Mouse (Mus musculus) forebrain, embryonic 12.5 days (tissue): ENCODE results near the gene Cdc7. TPM values are rescaled to one million over a fixed set of nuclear protein-coding genes. Genes with fewer than 3 reads are reported as not detected.

Experiments
- ATAC-seq: fragments of 200-750 bp; cut with Nextera tagmentation; 2 replicates; pipeline ENCODE4 v1.8.0; 2017; ENCODE audit warnings: moderate TSS enrichment; ENCODE audit not compliant: low FRiP score
- H3K27ac ChIP-seq: fragments of 300-500 bp; sonication (generic); 2 replicates; pipeline ENCODE4 v1.5.1; 2016; ENCODE audit warnings: mild to moderate bottlenecking
- H3K27me3 ChIP-seq: fragments of 300-500 bp; sonication (generic); 2 replicates; pipeline ENCODE4 v1.6.1; 2016; ENCODE audit warnings: mild to moderate bottlenecking
- H3K36me3 ChIP-seq: fragments of 300-500 bp; sonication (generic); replicated peaks from 2 replicates; pipeline ENCODE4 v1.6.1; 2016; ENCODE audit warnings: mild to moderate bottlenecking
- H3K4me1 ChIP-seq: fragments of 300-500 bp; sonication (generic); 2 replicates; pipeline ENCODE4 v1.6.1; 2016
- H3K4me2 ChIP-seq: fragments of 300-500 bp; sonication (generic); 2 replicates; pipeline ENCODE4 v1.6.1; 2016; ENCODE audit warnings: mild to moderate bottlenecking, moderate library complexity
- H3K4me3 ChIP-seq: fragments of 300-500 bp; sonication (generic); replicated peaks from 2 replicates; pipeline ENCODE4 v1.5.1; 2016; ENCODE audit warnings: mild to moderate bottlenecking
- H3K9ac ChIP-seq: fragments of 300-500 bp; sonication (generic); 2 replicates; pipeline ENCODE4 v1.6.1; 2016; ENCODE audit warnings: mild to moderate bottlenecking
- H3K9me3 ChIP-seq: fragments of 300-500 bp; sonication (generic); 2 replicates; pipeline ENCODE4 v1.6.1; 2016
- WGBS: fragments of 180-500 bp; shearing (Covaris S2); methylation state at CpG from one replicate; pipeline ENCODE4 v1.1.7; 2016; 5-methylcytosine and 5-hydroxymethylcytosine counted together
- polyA plus RNA-seq: library from polyadenylated mRNA; unstranded; fragments of >200 nt; fragmentation: Nextera tagmentation; extraction: Ambion mirVana; gene quantifications from 2 replicates; pipeline ENCODE4 v1.2.1, GENCODE M21; 2016

The Cdc7 gene
- polyA plus RNA-seq, 1 experiment from 2014 or later: 52.1 TPM

DNA sequence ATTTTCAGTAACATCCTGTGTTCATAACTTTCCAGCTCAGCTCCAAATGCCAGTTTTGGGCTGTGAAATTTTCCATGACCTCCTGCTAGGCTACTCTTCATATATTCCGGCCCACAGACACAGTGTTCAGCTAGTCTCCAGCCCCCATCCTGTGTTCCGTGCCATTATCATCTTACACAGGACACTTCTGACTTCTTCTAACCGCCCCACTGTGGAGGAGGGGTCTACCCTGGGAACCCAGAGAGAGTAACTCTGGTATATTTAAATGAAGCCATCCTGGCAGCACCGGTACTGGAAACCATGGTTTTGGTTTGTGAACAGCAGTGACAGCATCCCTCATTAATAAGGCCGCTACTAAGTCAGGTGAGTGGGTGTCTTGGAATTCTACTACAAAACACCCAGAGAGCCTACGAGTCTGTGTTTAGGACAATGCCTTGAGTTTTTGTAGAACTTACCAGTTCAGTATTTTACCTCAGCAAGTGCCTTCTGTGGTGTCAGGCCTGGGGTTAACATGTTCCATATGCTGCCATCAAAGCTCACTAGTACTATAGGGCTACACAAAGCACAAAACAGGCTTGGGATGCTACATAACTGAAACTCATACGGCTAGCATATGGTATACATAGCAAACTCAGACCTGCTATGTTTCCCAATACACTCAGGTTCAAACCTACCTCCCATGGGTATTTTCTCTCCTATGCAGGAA, 32.6 kb downstream of the Cdc7 start:
- H3K36me3 ChIP-seq: no peaks in the 10 kb centered on the region
- no peak for ATAC-seq
- H3K9me3 ChIP-seq: no peaks in the 10 kb centered on the region
- no peak overlapping the region for H3K9ac ChIP-seq
- H3K27ac ChIP-seq: no peak overlapping the region
- WGBS: 76% methylated on average over 7 of the region's 7 CpGs
- H3K4me3 ChIP-seq: no peak overlapping the region
- no peak overlapping the region for H3K4me2 ChIP-seq
- H3K4me1 ChIP-seq: peaks cover 7% of the 10 kb centered on the region
- peaks cover 3% of the 10 kb centered on the region; the same call in 1 of the 2 replicates for H3K27me3 ChIP-seq

GRCm38 (mm10) chr5:107001396-107002090, 37.4 kb downstream of the Cdc7 start:
- H3K9me3 ChIP-seq: no peaks in the 10 kb centered on the region
- no peaks in the 10 kb centered on the region for H3K36me3 ChIP-seq
- 55% methylated on average over 11 of the region's 11 CpGs for WGBS
- no peak for ATAC-seq
- H3K27me3 ChIP-seq: peaks cover 3% of the 10 kb centered on the region; the same call in 1 of the 2 replicates
- H3K4me3 ChIP-seq: no peak overlapping the region
- no peak overlapping the region for H3K27ac ChIP-seq
- peaks cover 9% of the 10 kb centered on the region for H3K4me1 ChIP-seq
- no peak overlapping the region for H3K4me2 ChIP-seq
- no peak overlapping the region for H3K9ac ChIP-seq

- WGBS: 47% methylated on average over 5 of the region's 5 CpGs
- Histone ChIP-seq H3K36me3 (no peaks in the 10 kb centered on the region), H3K9ac (no peak overlapping the region), H3K4me3 (no peak overlapping the region), H3K4me1 (peaks cover 9% of the 10 kb centered on the region), H3K9me3 (no peaks in the 10 kb centered on the region), H3K27me3 (peaks cover 3% of the 10 kb centered on the region; the same call in 1 of the 2 replicates), H3K4me2 (no peak overlapping the region), H3K27ac (no peak overlapping the region)
- ATAC-seq: no peak
These were observed 37.9 kb downstream of the Cdc7 start for GRCm38 (mm10) chr5:107002091-107002416.

DNA sequence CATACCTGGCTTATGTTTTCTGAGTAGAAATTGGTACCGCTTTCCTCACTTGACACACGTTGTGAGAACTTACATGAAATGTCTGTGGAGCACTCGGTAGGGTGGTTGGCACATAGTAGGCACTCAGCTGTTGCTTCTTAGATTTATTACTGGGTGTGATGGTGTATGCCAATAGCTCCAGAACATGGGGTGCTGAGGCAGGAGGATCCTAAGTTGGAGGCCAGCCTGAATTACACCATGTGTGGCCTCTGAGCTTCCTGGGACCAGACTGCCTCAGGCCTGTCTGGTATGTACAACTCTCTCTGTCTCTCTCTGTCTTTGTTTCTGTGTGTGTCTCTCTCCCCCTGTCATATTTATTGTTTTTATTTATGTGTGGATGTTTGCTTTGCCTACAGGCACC, 45.6 kb downstream of the Cdc7 start:
- WGBS: 97% methylated on average over 3 of the region's 3 CpGs
- Histone ChIP-seq H3K27ac (no peak overlapping the region), H3K9me3 (no peaks in the 10 kb centered on the region), H3K36me3 (no peaks in the 10 kb centered on the region), H3K27me3 (0 out of 2 replicates have a peak, but pooled peaks cover 4% of the 10 kb centered on the region), H3K9ac (no peak overlapping the region), H3K4me3 (no peak overlapping the region), H3K4me1 (no peaks in the 10 kb centered on the region), H3K4me2 (no peak overlapping the region)
- no peak for ATAC-seq

DNA sequence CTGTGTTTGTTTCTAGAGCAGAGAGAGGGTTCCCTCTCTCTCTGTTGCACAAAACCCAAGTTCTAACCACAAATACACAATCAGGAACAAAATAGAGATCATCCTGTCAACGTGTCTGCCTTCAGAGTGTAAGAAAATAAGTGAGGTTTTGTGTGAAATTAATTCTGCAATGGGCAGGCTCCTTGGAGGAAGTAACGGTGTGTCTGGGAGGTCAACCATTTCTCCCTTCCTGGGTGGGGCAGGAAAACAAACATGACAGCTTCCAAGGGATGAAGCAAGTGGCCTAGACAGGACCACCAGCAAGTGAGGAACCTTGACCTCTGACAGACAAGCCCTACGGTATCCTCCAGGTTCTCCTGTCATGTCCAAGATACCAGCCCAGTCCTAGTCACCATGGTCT, 46.2 kb downstream of the Cdc7 start:
- H3K4me1 ChIP-seq: peaks cover 5% of the 10 kb centered on the region
- H3K9ac ChIP-seq: no peak overlapping the region
- H3K27me3 ChIP-seq: 0 out of 2 replicates have a peak, but pooled peaks cover 4% of the 10 kb centered on the region
- WGBS: 81% methylated on average over 3 of the region's 3 CpGs
- H3K9me3 ChIP-seq: no peaks in the 10 kb centered on the region
- no peak for ATAC-seq
- H3K36me3 ChIP-seq: no peaks in the 10 kb centered on the region
- H3K4me3 ChIP-seq: no peak overlapping the region
- no peak overlapping the region for H3K4me2 ChIP-seq
- no peak overlapping the region for H3K27ac ChIP-seq

DNA sequence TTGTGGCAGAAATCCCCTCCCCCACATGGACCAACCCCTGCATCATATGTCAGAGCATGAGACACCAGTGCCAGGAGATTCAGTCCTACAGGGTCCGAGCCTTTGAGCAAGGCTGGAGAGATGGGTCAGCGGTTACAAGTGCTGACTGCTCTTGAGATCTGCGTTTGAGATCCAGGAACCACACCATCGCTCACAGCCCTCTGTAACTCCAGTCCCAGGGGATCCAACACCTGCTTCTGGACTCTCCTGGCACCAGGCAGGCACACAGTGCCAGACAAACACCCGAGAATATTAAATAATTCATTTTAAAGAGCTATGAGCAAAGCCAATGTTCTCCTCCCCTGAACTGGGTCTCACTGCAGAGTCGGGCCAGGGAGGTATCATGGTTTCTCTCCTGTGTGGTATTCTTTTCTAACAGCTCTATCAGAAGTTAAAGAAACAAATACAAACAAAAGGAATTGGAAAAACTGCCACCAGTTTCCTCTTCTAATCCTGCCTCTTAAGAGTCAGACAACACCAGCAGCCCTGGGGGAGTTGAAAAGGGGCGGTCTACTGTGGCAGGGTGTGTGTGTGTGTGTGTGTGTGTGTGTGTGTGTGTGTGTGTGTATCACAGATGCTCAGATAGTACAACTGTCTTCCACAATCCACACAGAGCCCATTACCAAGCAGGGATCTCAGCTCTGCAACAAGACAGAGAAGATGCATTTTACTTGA, 47.4 kb downstream of the Cdc7 start:
- Histone ChIP-seq H3K27ac (no peak overlapping the region), H3K4me1 (peaks cover 11% of the 10 kb centered on the region), H3K36me3 (no peaks in the 10 kb centered on the region), H3K9me3 (no peaks in the 10 kb centered on the region), H3K4me3 (no peak overlapping the region), H3K27me3 (0 out of 2 replicates have a peak, but pooled peaks cover 4% of the 10 kb centered on the region), H3K4me2 (no peak overlapping the region), H3K9ac (no peak overlapping the region)
- 59% methylated on average over 7 of the region's 7 CpGs for WGBS
- ATAC-seq: no peak

DNA sequence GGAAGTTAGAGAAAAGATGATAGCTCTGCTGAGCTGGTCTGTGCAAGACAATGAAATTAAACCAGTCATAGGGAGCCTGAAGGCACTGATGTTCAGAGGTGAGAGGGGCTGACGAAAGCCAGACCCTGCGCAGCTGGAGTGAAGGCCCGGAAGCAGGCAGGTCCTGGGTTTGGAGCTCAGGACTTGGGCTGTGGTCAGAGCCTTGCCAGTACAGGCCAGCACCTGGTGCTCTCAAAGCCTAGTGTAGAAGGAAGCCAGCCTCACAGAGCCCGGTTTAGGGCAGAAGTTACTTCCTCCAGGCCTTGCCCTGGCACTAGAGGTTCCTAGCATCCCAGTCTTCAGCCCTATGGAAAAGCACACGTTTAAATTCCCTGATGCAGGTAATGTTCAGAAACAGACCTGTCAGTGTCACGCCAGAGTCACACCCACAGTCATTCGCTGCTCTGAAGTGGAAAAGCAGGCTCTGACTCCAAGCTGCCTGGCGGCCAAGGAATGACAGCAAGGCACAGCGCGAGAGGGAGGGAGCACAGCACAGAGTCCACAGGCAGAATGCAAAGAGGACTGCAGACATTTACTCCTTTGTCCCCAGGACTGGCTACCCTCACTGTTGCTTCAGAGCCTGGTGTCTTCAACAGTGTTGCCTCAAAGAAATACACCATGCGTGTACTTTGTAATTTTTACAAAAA, 48.1 kb downstream of the Cdc7 start:
- H3K4me3 ChIP-seq: no peak overlapping the region
- 40% methylated on average over 11 of the region's 11 CpGs for WGBS
- no peak overlapping the region for H3K27ac ChIP-seq
- ATAC-seq: no peak
- H3K9me3 ChIP-seq: no peaks in the 10 kb centered on the region
- H3K36me3 ChIP-seq: no peaks in the 10 kb centered on the region
- peaks cover 11% of the 10 kb centered on the region for H3K4me1 ChIP-seq
- no peak overlapping the region for H3K9ac ChIP-seq
- H3K27me3 ChIP-seq: 0 out of 2 replicates have a peak, but pooled peaks cover 4% of the 10 kb centered on the region
- H3K4me2 ChIP-seq: no peak overlapping the region

GRCm38 (mm10) chr5:107013393-107013792, 49.3 kb downstream of the Cdc7 start:
- Histone ChIP-seq H3K4me1 (peaks cover 11% of the 10 kb centered on the region), H3K4me2 (no peak overlapping the region), H3K9ac (no peak overlapping the region), H3K36me3 (no peaks in the 10 kb centered on the region), H3K27ac (no peak overlapping the region), H3K4me3 (no peak overlapping the region), H3K27me3 (0 out of 2 replicates have a peak, but pooled peaks cover 4% of the 10 kb centered on the region), H3K9me3 (no peaks in the 10 kb centered on the region)
- 63% methylated on average over 2 of the region's 2 CpGs for WGBS
- no peak for ATAC-seq

DNA sequence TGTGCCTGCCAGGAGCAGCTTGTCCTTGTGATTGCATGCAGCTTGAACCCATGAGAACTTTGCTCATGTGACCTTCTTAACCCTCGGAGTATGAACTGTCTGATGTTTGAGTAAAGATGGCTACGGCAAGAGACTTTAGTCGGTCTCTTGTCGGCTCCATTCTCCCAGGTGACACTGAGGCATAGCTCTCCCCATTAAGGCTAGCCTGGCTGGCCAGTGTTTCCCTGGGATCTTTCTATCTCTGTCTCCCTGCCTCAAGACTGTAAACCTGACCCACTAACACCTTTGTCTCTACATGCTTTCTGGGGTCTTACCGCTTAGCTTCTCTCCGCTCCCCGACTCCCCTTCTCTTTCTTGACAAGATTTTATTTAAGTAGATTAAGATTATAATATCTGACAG, 50.0 kb downstream of the Cdc7 start:
- Histone ChIP-seq H3K9ac (no peak overlapping the region), H3K27me3 (0 out of 2 replicates have a peak, but pooled peaks cover 4% of the 10 kb centered on the region)
- 94% methylated on average over 7 of the region's 7 CpGs for WGBS

DNA sequence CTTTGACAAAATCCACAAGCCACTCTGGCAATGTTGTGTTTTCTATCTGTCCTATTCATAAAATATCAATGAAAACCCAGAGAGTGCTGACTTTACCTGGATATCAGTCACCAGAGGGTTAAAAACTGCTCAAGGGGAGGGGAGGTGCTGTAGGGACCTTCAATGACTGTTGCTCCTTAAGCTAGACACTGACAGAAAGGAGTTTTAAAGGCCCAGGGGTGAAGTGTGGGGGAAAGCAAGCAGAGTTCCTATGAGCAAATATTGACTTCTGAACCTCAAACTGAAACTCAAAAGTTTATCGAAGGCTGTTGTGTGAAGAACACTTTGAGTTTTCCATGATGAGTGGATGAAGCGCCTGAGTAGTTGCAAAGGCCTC, 50.9 kb downstream of the Cdc7 start:
- no peak overlapping the region for H3K4me2 ChIP-seq
- ATAC-seq: no peak
- H3K9me3 ChIP-seq: no peaks in the 10 kb centered on the region
- H3K4me3 ChIP-seq: no peak overlapping the region
- no peak overlapping the region for H3K27ac ChIP-seq
- 0 out of 2 replicates have a peak, but pooled peaks cover 4% of the 10 kb centered on the region for H3K27me3 ChIP-seq
- H3K36me3 ChIP-seq: no peaks in the 10 kb centered on the region
- 88% methylated on average over 2 of the region's 2 CpGs for WGBS
- H3K9ac ChIP-seq: no peak overlapping the region
- H3K4me1 ChIP-seq: peaks cover 11% of the 10 kb centered on the region

More for the DNA sequence above, 50.0 kb downstream of the Cdc7 start:
- no peak overlapping the region for H3K27ac ChIP-seq
- no peak overlapping the region for H3K4me2 ChIP-seq
- H3K4me3 ChIP-seq: no peak overlapping the region
- H3K36me3 ChIP-seq: no peaks in the 10 kb centered on the region
- H3K9me3 ChIP-seq: no peaks in the 10 kb centered on the region
- no peak for ATAC-seq
- H3K4me1 ChIP-seq: peaks cover 11% of the 10 kb centered on the region

GRCm38 (mm10) chr5:107015422-107016081, 51.4 kb downstream of the Cdc7 start:
- Histone ChIP-seq H3K27me3 (0 out of 2 replicates have a peak, but pooled peaks cover 4% of the 10 kb centered on the region), H3K9ac (no peak overlapping the region), H3K4me1 (peaks cover 11% of the 10 kb centered on the region), H3K36me3 (no peaks in the 10 kb centered on the region), H3K4me3 (no peak overlapping the region), H3K4me2 (no peak overlapping the region), H3K9me3 (no peaks in the 10 kb centered on the region), H3K27ac (no peak overlapping the region)
- 33% methylated on average over 10 of the region's 10 CpGs for WGBS
- no peak for ATAC-seq
